Mouse (Mus musculus) hindbrain, embryonic 16.5 days (tissue): Measurements from ENCODE around the gene Smarcad1. TPM values are rescaled to one million over a fixed set of nuclear protein-coding genes. Genes with fewer than 3 reads are reported as not detected.
"Not testable (repeated sequence)": the region's sequence is repeated elsewhere in the genome, so short reads cannot be mapped to it uniquely, and the experiment has no call there.

Experiments used
- ATAC-seq: fragments of 200-750 bp; cut with Nextera tagmentation; 2 replicates; pipeline ENCODE4 v1.8.0; 2017; ENCODE audit warnings: moderate TSS enrichment, moderate library complexity
- H3K27ac ChIP-seq: fragments of 300-500 bp; sonication (generic); 2 replicates; pipeline ENCODE4 v1.5.1; 2014; ENCODE audit warnings: low read depth, mild to moderate bottlenecking, control low read depth, low read length, moderate library complexity
- H3K27me3 ChIP-seq: fragments of 300-500 bp; sonication (generic); replicated peaks from 2 replicates; pipeline ENCODE4 v1.6.1; 2014; ENCODE audit warnings: low read length; ENCODE audit not compliant: control insufficient read depth, insufficient read depth
- H3K36me3 ChIP-seq: fragments of 300-500 bp; sonication (generic); 2 replicates; pipeline ENCODE4 v1.6.1; 2014; ENCODE audit warnings: mild to moderate bottlenecking, low read length, moderate library complexity, mixed read lengths; ENCODE audit not compliant: control insufficient read depth, insufficient read depth
- H3K4me1 ChIP-seq: fragments of 300-500 bp; sonication (generic); 2 replicates; pipeline ENCODE4 v1.6.1; 2014; ENCODE audit warnings: low read depth, low read length; ENCODE audit not compliant: control insufficient read depth, insufficient read depth
- H3K4me2 ChIP-seq: fragments of 300-500 bp; sonication (generic); 2 replicates; pipeline ENCODE4 v1.6.1; 2014; ENCODE audit warnings: mild to moderate bottlenecking, low read length, control low read depth, moderate library complexity
- H3K4me3 ChIP-seq: fragments of 300-500 bp; sonication (generic); 2 replicates; pipeline ENCODE4 v1.5.1; 2014; ENCODE audit warnings: mild to moderate bottlenecking, low read length, control low read depth, moderate library complexity
- H3K9ac ChIP-seq: fragments of 300-500 bp; sonication (generic); 2 replicates; pipeline ENCODE4 v1.6.1; 2014; ENCODE audit warnings: low read depth, mild to moderate bottlenecking, control low read depth, low read length, moderate library complexity
- H3K9me3 ChIP-seq: fragments of 300-500 bp; sonication (generic); 2 replicates; pipeline ENCODE4 v1.6.1; 2014; ENCODE audit warnings: mild to moderate bottlenecking, low read length, moderate library complexity; ENCODE audit not compliant: control insufficient read depth
- WGBS: fragments of 180-500 bp; shearing (Covaris S2); extraction: QIAGEN DNeasy Blood & Tissue Kit; methylation state at CpG from one replicate; pipeline ENCODE4 v1.1.7; 2014; 5-methylcytosine and 5-hydroxymethylcytosine counted together
- polyA plus RNA-seq: library from polyadenylated mRNA; unstranded; fragments of >200 nt; fragmentation: Nextera tagmentation; extraction: Ambion mirVana; gene quantifications from 2 replicates; pipeline ENCODE4 v1.2.1, GENCODE M21; 2015

Smarcad1 gene
- polyA plus RNA-seq, 1 experiment from 2014 or later, result 45.2 TPM

GRCm38 (mm10) chr6:65018966-65019365 lies 23.4 kb upstream of the Smarcad1 start:
- not testable (repeated sequence) for H3K27me3 ChIP-seq, H3K4me2 ChIP-seq, H3K27ac ChIP-seq, ATAC-seq, H3K36me3 ChIP-seq, H3K9me3 ChIP-seq, H3K4me3 ChIP-seq, H3K4me1 ChIP-seq, H3K9ac ChIP-seq
- WGBS, result 88% methylated on average over 5 of the region's 5 CpGs

- Histone ChIP-seq H3K9me3 (no peaks in the 10 kb centered on the region), H3K36me3 (no peaks in the 10 kb centered on the region), H3K4me3 (no peak overlapping the region), H3K9ac (no peak overlapping the region), H3K27me3 (no peaks in the 10 kb centered on the region), H3K4me1 (no peaks in the 10 kb centered on the region), H3K4me2 (no peak overlapping the region), H3K27ac (no peak overlapping the region)
- WGBS, result 15% methylated on average over 4 of the region's 4 CpGs
- no peak for ATAC-seq
Measured at GRCm38 (mm10) chr6:65021883-65022282, 20.5 kb upstream of the Smarcad1 start.

- Histone ChIP-seq H3K4me2 (no peak overlapping the region), H3K4me1 (no peaks in the 10 kb centered on the region), H3K36me3 (no peaks in the 10 kb centered on the region), H3K4me3 (no peak overlapping the region), H3K27ac (no peak overlapping the region), H3K9me3 (no peaks in the 10 kb centered on the region), H3K27me3 (no peaks in the 10 kb centered on the region), H3K9ac (no peak overlapping the region)
- ATAC-seq, result no peak
- whole genome bisulfite sequencing, result 82% methylated on average over 6 of the region's 6 CpGs
Measured at GRCm38 (mm10) chr6:65023053-65023452, 19.3 kb upstream of the Smarcad1 start.

- Histone ChIP-seq H3K9ac (no peak overlapping the region), H3K36me3 (no peaks in the 10 kb centered on the region), H3K4me3 (no peak overlapping the region), H3K9me3 (no peaks in the 10 kb centered on the region), H3K4me1 (no peaks in the 10 kb centered on the region), H3K4me2 (no peak overlapping the region), H3K27ac (no peak overlapping the region), H3K27me3 (no peaks in the 10 kb centered on the region)
- no peak for ATAC-seq
- 45% methylated on average over 2 of the region's 2 CpGs for WGBS
Measured at GRCm38 (mm10) chr6:65024668-65025067, 17.7 kb upstream of the Smarcad1 start.

- Histone ChIP-seq H3K36me3 (no peaks in the 10 kb centered on the region), H3K9me3 (no peaks in the 10 kb centered on the region), H3K4me3 (no peak overlapping the region), H3K9ac (no peak overlapping the region), H3K4me1 (no peaks in the 10 kb centered on the region), H3K4me2 (no peak overlapping the region), H3K27ac (no peak overlapping the region), H3K27me3 (no peaks in the 10 kb centered on the region)
- no peak for ATAC-seq
- WGBS, result 97% methylated on average over 4 of the region's 4 CpGs
Measured at GRCm38 (mm10) chr6:65025130-65025529, 17.3 kb upstream of the Smarcad1 start.

- Histone ChIP-seq H3K9ac (no peak overlapping the region), H3K9me3 (no peaks in the 10 kb centered on the region), H3K4me2 (no peak overlapping the region), H3K27me3 (no peaks in the 10 kb centered on the region), H3K4me1 (no peaks in the 10 kb centered on the region), H3K36me3 (no peaks in the 10 kb centered on the region), H3K4me3 (no peak overlapping the region), H3K27ac (no peak overlapping the region)
- 85% methylated on average over 2 of the region's 2 CpGs for WGBS
- ATAC-seq, result no peak
Measured at GRCm38 (mm10) chr6:65034661-65035060, 7.7 kb upstream of the Smarcad1 start.

- Histone ChIP-seq H3K4me3 (no peak overlapping the region), H3K4me2 (no peak overlapping the region), H3K9ac (no peak overlapping the region), H3K27ac (no peak overlapping the region), H3K27me3 (no peaks in the 10 kb centered on the region), H3K36me3 (no peaks in the 10 kb centered on the region), H3K9me3 (no peaks in the 10 kb centered on the region), H3K4me1 (no peaks in the 10 kb centered on the region)
- ATAC-seq, result no peak
- WGBS, result 94% methylated on average over 2 of the region's 2 CpGs
Measured at GRCm38 (mm10) chr6:65035469-65035868, 6.9 kb upstream of the Smarcad1 start.

GRCm38 (mm10) chr6:65041932-65042331 lies 451 bp upstream of the Smarcad1 start:
- Histone ChIP-seq H3K4me1 (peaks cover 13% of the 10 kb centered on the region), H3K4me3 (peak overlapping the region; percentile 74), H3K27ac (peak overlapping the region; percentile 97), H3K9me3 (no peaks in the 10 kb centered on the region), H3K27me3 (no peaks in the 10 kb centered on the region), H3K4me2 (peak overlapping the region; percentile 27), H3K36me3 (peaks cover 21% of the 10 kb centered on the region), H3K9ac (peak overlapping the region; percentile 92; the same call in 1 of the 2 replicates)
- ATAC-seq, result peak; percentile 14; the same call in 1 of the 2 replicates
- WGBS, result 32% methylated on average over 10 of the region's 10 CpGs

- peak overlapping the region; percentile 74 for H3K4me3 ChIP-seq
- H3K4me2 ChIP-seq, result peak overlapping the region; percentile 77
- peak overlapping the region; percentile 97 for H3K27ac ChIP-seq
- H3K4me1 ChIP-seq, result peaks cover 13% of the 10 kb centered on the region
- H3K36me3 ChIP-seq, result peaks cover 24% of the 10 kb centered on the region
- H3K9me3 ChIP-seq, result no peaks in the 10 kb centered on the region
- no peak for ATAC-seq
- WGBS, result 10% methylated on average over 7 of the region's 7 CpGs
- no peaks in the 10 kb centered on the region for H3K27me3 ChIP-seq
- H3K9ac ChIP-seq, result peak overlapping the region; percentile 92
Measured at GRCm38 (mm10) chr6:65043241-65043640, 858 bp downstream of the Smarcad1 start.

- ATAC-seq, result no peak
- Histone ChIP-seq H3K9ac (no peak overlapping the region), H3K4me3 (no peak overlapping the region), H3K27ac (no peak overlapping the region), H3K36me3 (peaks cover 41% of the 10 kb centered on the region), H3K4me2 (no peak overlapping the region), H3K4me1 (peaks cover 2% of the 10 kb centered on the region; the same call in 1 of the 2 replicates), H3K27me3 (no peaks in the 10 kb centered on the region), H3K9me3 (no peaks in the 10 kb centered on the region)
- WGBS, result 97% methylated on average over 4 of the region's 4 CpGs
Measured at GRCm38 (mm10) chr6:65049100-65049499, 6.7 kb downstream of the Smarcad1 start.
